Mouse (Mus musculus) C2C12 (cell line): ENCODE measurements around the gene Csad.

Experiments
- CTCF ChIP-seq: IDR thresholded peaks from one replicate; pipeline ENCODE4 v1.5.1; 2011; ENCODE audit not compliant: control insufficient read depth, insufficient read depth, insufficient read length
- USF1 ChIP-seq: IDR thresholded peaks from one replicate; pipeline ENCODE4 v1.6.1; 2011; ENCODE audit warnings: low read depth, mild to moderate bottlenecking, control low read depth, moderate library complexity

- TF ChIP-seq CTCF, result no peak
- TF ChIP-seq USF1, result no peak
Measured at GRCm38 (mm10) chr15:102144726-102145125, 59.8 kb downstream of the Csad start.
